Mouse (Mus musculus) hematopoietic stem cell, adult 5-6 weeks (primary cell): ENCODE results near the gene Aagab. TPM values are rescaled to one million over a fixed set of nuclear protein-coding genes. Genes with fewer than 3 reads are reported as not detected.
A peak's percentile ranks its signal among the peaks of the same experiment; 100 is the strongest.

Experiments
- ATAC-seq, 2 experiments: fragments of 125-278 bp in 1 of 2; replicated peaks in 1 of 2; 2 replicates each; pipeline ENCODE4 v1.8.0; 2016 to 2017; ENCODE audit warnings: inconsistent platforms in 2 of 2, mild to moderate bottlenecking in 2 of 2, moderate number of reproducible peaks in 2 of 2, low read depth in 1 of 2, moderate TSS enrichment in 1 of 2; ENCODE audit not compliant: low FRiP score in 2 of 2, poor library complexity in 2 of 2, severe bottlenecking in 2 of 2, insufficient read depth in 1 of 2, low TSS enrichment in 1 of 2
- total RNA-seq: library from RNA; stranded (forward); fragments of 172-1452, 232-1000 nt; gene quantifications from 2 replicates; pipeline ENCODE4 v1.2.3, GENCODE M21; 2017

The Aagab gene
- total RNA-seq, 1 experiment from 2014 or later = 27.4 TPM

- no peak for ATAC-seq
Measured at GRCm38 (mm10) chr9:63591661-63592256, 10.7 kb upstream of the Aagab start.

- ATAC-seq = no peak
Measured at GRCm38 (mm10) chr9:63595032-63595431, 7.4 kb upstream of the Aagab start.

DNA sequence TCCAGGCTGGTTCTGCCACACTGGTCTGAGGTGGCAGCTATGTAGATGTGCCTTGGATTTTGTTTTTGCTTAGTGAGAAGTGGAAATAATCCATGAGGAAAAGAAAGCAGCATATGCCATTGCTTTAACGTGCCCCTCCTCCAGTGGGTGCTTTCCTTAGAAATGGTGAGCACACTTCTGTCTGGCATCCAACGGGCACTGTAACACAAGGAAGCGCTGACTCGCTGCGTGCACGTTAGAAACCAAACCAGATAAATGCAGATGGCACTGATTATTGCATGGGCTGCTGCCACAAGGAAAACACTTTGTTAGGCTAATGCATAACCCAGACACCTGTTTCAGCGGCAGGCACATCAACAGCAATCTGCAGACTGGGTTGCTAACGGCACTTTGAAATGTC is 6.8 kb upstream of the Aagab start:
- no peak for ATAC-seq

GRCm38 (mm10) chr9:63596660-63597059 is 5.8 kb upstream of the Aagab start:
- no peak for ATAC-seq

GRCm38 (mm10) chr9:63603849-63604248 is 1.4 kb downstream of the Aagab start:
- ATAC-seq = no peak

- ATAC-seq = no peak
Measured at GRCm38 (mm10) chr9:63606594-63606993, 4.1 kb downstream of the Aagab start.

GRCm38 (mm10) chr9:63608006-63608405 is 5.5 kb downstream of the Aagab start:
- no peak for ATAC-seq

- no peak for ATAC-seq
Measured at GRCm38 (mm10) chr9:63609246-63609645, 6.8 kb downstream of the Aagab start.

GRCm38 (mm10) chr9:63609776-63610175 is 7.3 kb downstream of the Aagab start:
- no peak for ATAC-seq

- ATAC-seq = no peak
Measured at GRCm38 (mm10) chr9:63610231-63610630, 7.8 kb downstream of the Aagab start.

GRCm38 (mm10) chr9:63610841-63611366 is 8.4 kb downstream of the Aagab start:
- ATAC-seq = peak; percentile 62 to 70

- ATAC-seq = peak in 1 of 2 experiments; percentile 40; a peak in 1 of 4 replicates
Measured at GRCm38 (mm10) chr9:63611967-63612366, 9.5 kb downstream of the Aagab start.

GRCm38 (mm10) chr9:63612565-63613515 is 10.4 kb downstream of the Aagab start:
- ATAC-seq = no peak

DNA sequence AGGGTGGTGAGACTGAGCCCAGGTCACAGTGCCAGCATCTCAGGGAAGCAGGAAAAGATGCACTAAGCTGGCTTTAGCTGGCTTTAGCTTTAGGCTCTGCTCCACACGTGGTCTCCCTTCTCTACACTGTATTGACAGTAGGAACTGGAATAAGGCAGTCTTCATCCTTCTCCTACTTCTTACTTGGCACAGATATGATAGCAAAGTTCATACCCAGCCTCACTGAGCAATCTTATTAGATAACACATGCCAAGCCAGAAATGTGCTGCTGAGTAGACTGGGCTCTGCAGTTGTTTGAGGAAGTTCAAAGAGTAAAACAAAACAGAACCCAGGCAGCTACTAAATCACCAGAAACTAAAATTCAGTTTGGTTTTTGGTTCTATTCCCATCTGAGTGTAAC is 11.1 kb downstream of the Aagab start:
- ATAC-seq = no peak

- ATAC-seq = no peak
Measured at GRCm38 (mm10) chr9:63614018-63614985, 11.8 kb downstream of the Aagab start.

GRCm38 (mm10) chr9:63617967-63618366 is 15.5 kb downstream of the Aagab start:
- ATAC-seq = no peak

DNA sequence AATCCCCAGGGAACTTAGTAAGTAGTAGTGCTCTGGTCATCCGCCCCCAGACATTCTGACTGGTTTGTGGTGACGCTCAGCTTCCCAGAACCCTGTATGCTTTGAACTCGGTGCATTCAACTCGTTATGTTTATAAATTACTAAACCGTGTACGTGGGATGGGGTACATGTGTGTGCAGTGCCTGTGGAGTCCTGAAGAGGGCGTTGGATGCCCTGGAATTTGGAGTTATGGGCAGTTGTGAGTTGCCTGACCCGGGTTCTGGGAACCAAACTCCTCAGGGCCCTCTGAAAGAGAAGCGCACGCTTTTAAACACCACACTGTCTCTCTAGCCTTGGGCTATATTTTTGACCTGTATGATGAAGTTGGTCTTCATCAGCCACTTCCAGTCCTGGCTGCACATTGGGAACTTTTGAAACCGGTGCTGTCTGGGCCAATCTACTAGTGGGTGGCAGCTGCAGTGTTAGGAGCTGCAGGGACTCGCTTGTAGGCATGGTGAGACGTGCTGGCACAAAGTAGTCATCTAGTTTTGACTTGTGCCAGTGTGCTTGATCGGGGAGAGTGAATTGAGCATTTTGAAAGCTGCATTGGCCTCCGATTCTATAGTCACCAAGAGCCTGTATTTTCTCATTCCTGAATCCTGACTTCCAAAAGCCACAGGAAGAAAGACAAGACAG is 21.6 kb downstream of the Aagab start:
- no peak for ATAC-seq
